Mouse (Mus musculus): ENCODE data around the gene Tox3. TPM values are rescaled to one million over a fixed set of nuclear protein-coding genes. Genes with fewer than 3 reads are reported as not detected.

The Tox3 gene
- 9.8 and 19.4 TPM in 2 replicates for polyA plus RNA-seq (2012; rRNA removed)

GRCm38 (mm10) chr8:90348178-90348925, at the start of gene Tox3:
Gene Tox3 (minus strand): TSS chr8:90348343.
- Histone ChIP-seq H3K36me3 (ENCODE audit: control insufficient read depth, insufficient read depth, low read length) (no peaks in the 10 kb centered on the region), H3K4me1 (ENCODE audit: control insufficient read depth, insufficient read depth, insufficient read length, low read length) (peaks cover 6% of the 10 kb centered on the region; the same call in 1 of the 2 replicates), H3K27ac (ENCODE audit: insufficient read depth, low read depth, low read length) (peak within 1 kb of the TSS; percentile 63), H3K27me3 (ENCODE audit: control insufficient read depth, insufficient read depth, low read length) (no peaks in the 10 kb centered on the region), H3K4me3 (ENCODE audit: low read depth, low read length) (peak within 1 kb of the TSS; percentile 79)
- no peak for TF ChIP-seq CTCF (IDR thresholded peaks at IDR 0.05; ENCODE audit: extremely low read depth, insufficient read length, insufficient replicate concordance, low read depth, low read length)
- TF ChIP-seq POLR2A (IDR thresholded peaks at IDR 0.05; ENCODE audit: low read depth, low read length): no peak
- WGBS: 2% methylated on average over 57 of the region's 89 CpGs

GRCm38 (mm10) chr8:90392643-90393042, 44.5 kb upstream of the Tox3 start:
- H3K27me3 ChIP-seq (ENCODE audit: control insufficient read depth, insufficient read depth, low read length): no peaks in the 10 kb centered on the region
- H3K4me3 ChIP-seq (ENCODE audit: low read depth, low read length): no peak overlapping the region
- WGBS: 94% methylated on average over 2 of the region's 2 CpGs
- H3K36me3 ChIP-seq (ENCODE audit: control insufficient read depth, insufficient read depth, low read length): no peaks in the 10 kb centered on the region
- no peak for TF ChIP-seq CTCF (IDR thresholded peaks at IDR 0.05; ENCODE audit: extremely low read depth, insufficient read length, insufficient replicate concordance, low read depth, low read length)
- no peak for TF ChIP-seq POLR2A (IDR thresholded peaks at IDR 0.05; ENCODE audit: low read depth, low read length)
- no peak overlapping the region for H3K27ac ChIP-seq (ENCODE audit: insufficient read depth, low read depth, low read length)
- no peaks in the 10 kb centered on the region for H3K4me1 ChIP-seq (ENCODE audit: control insufficient read depth, insufficient read depth, insufficient read length, low read length)

GRCm38 (mm10) chr8:90391483-90392074, 43.4 kb upstream of the Tox3 start:
- H3K4me3 ChIP-seq (ENCODE audit: low read depth, low read length): no peak overlapping the region
- H3K27ac ChIP-seq (ENCODE audit: insufficient read depth, low read depth, low read length): no peak overlapping the region
- no peaks in the 10 kb centered on the region for H3K4me1 ChIP-seq (ENCODE audit: control insufficient read depth, insufficient read depth, insufficient read length, low read length)
- H3K36me3 ChIP-seq (ENCODE audit: control insufficient read depth, insufficient read depth, low read length): no peaks in the 10 kb centered on the region
- no peaks in the 10 kb centered on the region for H3K27me3 ChIP-seq (ENCODE audit: control insufficient read depth, insufficient read depth, low read length)
- TF ChIP-seq CTCF (IDR thresholded peaks at IDR 0.05; ENCODE audit: extremely low read depth, insufficient read length, insufficient replicate concordance, low read depth, low read length) (no peak), POLR2A (IDR thresholded peaks at IDR 0.05; ENCODE audit: low read depth, low read length) (no peak)
- 35% methylated on average over 3 of the region's 3 CpGs for WGBS

- H3K36me3 ChIP-seq (ENCODE audit: control insufficient read depth, insufficient read depth, low read length): no peaks in the 10 kb centered on the region
- H3K4me3 ChIP-seq (ENCODE audit: low read depth, low read length): no peak overlapping the region
- H3K27me3 ChIP-seq (ENCODE audit: control insufficient read depth, insufficient read depth, low read length): no peaks in the 10 kb centered on the region
- TF ChIP-seq CTCF (IDR thresholded peaks at IDR 0.05; ENCODE audit: extremely low read depth, insufficient read length, insufficient replicate concordance, low read depth, low read length) (no peak), POLR2A (IDR thresholded peaks at IDR 0.05; ENCODE audit: low read depth, low read length) (no peak)
- WGBS: 88% methylated on average over 1 of the region's 1 CpGs
- H3K4me1 ChIP-seq (ENCODE audit: control insufficient read depth, insufficient read depth, insufficient read length, low read length): no peaks in the 10 kb centered on the region
- H3K27ac ChIP-seq (ENCODE audit: insufficient read depth, low read depth, low read length): no peak overlapping the region
Measured at GRCm38 (mm10) chr8:90390827-90391226, 42.7 kb upstream of the Tox3 start.

- H3K36me3 ChIP-seq (ENCODE audit: control insufficient read depth, insufficient read depth, low read length): no peaks in the 10 kb centered on the region
- H3K27me3 ChIP-seq (ENCODE audit: control insufficient read depth, insufficient read depth, low read length): no peaks in the 10 kb centered on the region
- no peak overlapping the region for H3K4me3 ChIP-seq (ENCODE audit: low read depth, low read length)
- H3K27ac ChIP-seq (ENCODE audit: insufficient read depth, low read depth, low read length): peak overlapping the region; percentile 96
- peaks cover 16% of the 10 kb centered on the region; the same call in 1 of the 2 replicates for H3K4me1 ChIP-seq (ENCODE audit: control insufficient read depth, insufficient read depth, insufficient read length, low read length)
- WGBS: 19% methylated on average over 6 of the region's 6 CpGs
- TF ChIP-seq CTCF (IDR thresholded peaks at IDR 0.05; ENCODE audit: extremely low read depth, insufficient read length, insufficient replicate concordance, low read depth, low read length) (no peak), POLR2A (IDR thresholded peaks at IDR 0.05; ENCODE audit: low read depth, low read length) (no peak)
Measured at GRCm38 (mm10) chr8:90379064-90379463, 30.9 kb upstream of the Tox3 start.

GRCm38 (mm10) chr8:90378036-90378435, 29.9 kb upstream of the Tox3 start:
- TF ChIP-seq POLR2A (IDR thresholded peaks at IDR 0.05; ENCODE audit: low read depth, low read length): no peak
- Histone ChIP-seq H3K4me1 (ENCODE audit: control insufficient read depth, insufficient read depth, insufficient read length, low read length) (peaks cover 23% of the 10 kb centered on the region; the same call in 1 of the 2 replicates), H3K4me3 (ENCODE audit: low read depth, low read length) (no peak overlapping the region), H3K36me3 (ENCODE audit: control insufficient read depth, insufficient read depth, low read length) (no peaks in the 10 kb centered on the region), H3K27ac (ENCODE audit: insufficient read depth, low read depth, low read length) (peak overlapping the region; percentile 96), H3K27me3 (ENCODE audit: control insufficient read depth, insufficient read depth, low read length) (no peaks in the 10 kb centered on the region)
- WGBS: 37% methylated on average over 3 of the region's 3 CpGs

- 27% methylated on average over 10 of the region's 10 CpGs for WGBS
- TF ChIP-seq POLR2A (IDR thresholded peaks at IDR 0.05; ENCODE audit: low read depth, low read length) (no peak), CTCF (IDR thresholded peaks at IDR 0.05; ENCODE audit: extremely low read depth, insufficient read length, insufficient replicate concordance, low read depth, low read length) (no peak)
- Histone ChIP-seq H3K4me3 (ENCODE audit: low read depth, low read length) (no peak overlapping the region), H3K27ac (ENCODE audit: insufficient read depth, low read depth, low read length) (peak overlapping the region; percentile 20), H3K36me3 (ENCODE audit: control insufficient read depth, insufficient read depth, low read length) (no peaks in the 10 kb centered on the region), H3K27me3 (ENCODE audit: control insufficient read depth, insufficient read depth, low read length) (no peaks in the 10 kb centered on the region), H3K4me1 (ENCODE audit: control insufficient read depth, insufficient read depth, insufficient read length, low read length) (peaks cover 20% of the 10 kb centered on the region; the same call in 1 of the 2 replicates)
Measured at GRCm38 (mm10) chr8:90371611-90372222, 23.6 kb upstream of the Tox3 start.

Measured in small intestine, adult 2 months (tissue).